Mouse (Mus musculus): ENCODE data around the gene Slc38a4. TPM values are rescaled to one million over a fixed set of nuclear protein-coding genes. Genes with fewer than 3 reads are reported as not detected.

Gene Slc38a4
- total and polyA plus RNA-seq, 2 experiments = 659 to 1,197 TPM

DNA sequence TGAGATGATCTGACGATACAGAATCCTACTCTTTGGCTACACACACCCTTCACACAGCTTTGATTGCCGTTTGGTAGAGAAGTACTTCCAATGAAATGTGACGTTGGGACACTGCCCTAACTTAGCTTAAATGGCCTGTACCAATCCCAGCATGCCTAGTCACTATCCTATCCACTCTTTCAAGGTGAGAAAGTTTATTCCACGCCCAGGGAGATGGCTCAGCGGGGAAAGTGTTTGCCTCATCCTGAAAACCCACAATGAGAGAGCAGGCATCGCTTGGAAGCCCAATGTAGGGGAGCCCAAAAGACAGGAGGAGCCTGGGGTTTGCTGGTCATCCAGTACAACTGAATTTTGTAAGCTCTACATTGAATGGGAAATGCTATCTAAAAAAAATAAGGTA lies 4.8 kb upstream of the Slc38a4 start:
- DNase-seq (ENCODE audit: extremely low read depth, low read depth, low spot score) = no peak
- no peaks in the 10 kb centered on the region for H3K27me3 ChIP-seq (ENCODE audit: control insufficient read depth, insufficient read depth, low read length)
- H3K4me1 ChIP-seq (ENCODE audit: control insufficient read depth, insufficient read depth, low read length) = no peaks in the 10 kb centered on the region
- H3K36me3 ChIP-seq (ENCODE audit: control insufficient read depth, insufficient read depth, low read length) = no peaks in the 10 kb centered on the region
- H3K4me3 ChIP-seq (ENCODE audit: insufficient read depth, low read depth, low read length) = no peak overlapping the region
- 93% methylated on average over 6 of the region's 6 CpGs for WGBS
- TF ChIP-seq POLR2A (IDR thresholded peaks at IDR 0.05; ENCODE audit: extremely low read depth, insufficient read depth, low read length) (no peak), CTCF (IDR thresholded peaks at IDR 0.05; ENCODE audit: low read depth, low read length) (no peak)
- H3K79me2 ChIP-seq (ENCODE audit: control insufficient read depth, insufficient read depth, low read length) = no peaks in the 10 kb centered on the region
- H3K27ac ChIP-seq (replicated peaks; ENCODE audit: insufficient read depth, low read depth, low read length) = no peak overlapping the region
- H3K9ac ChIP-seq (ENCODE audit: low read depth, low read length) = no peak overlapping the region

DNA sequence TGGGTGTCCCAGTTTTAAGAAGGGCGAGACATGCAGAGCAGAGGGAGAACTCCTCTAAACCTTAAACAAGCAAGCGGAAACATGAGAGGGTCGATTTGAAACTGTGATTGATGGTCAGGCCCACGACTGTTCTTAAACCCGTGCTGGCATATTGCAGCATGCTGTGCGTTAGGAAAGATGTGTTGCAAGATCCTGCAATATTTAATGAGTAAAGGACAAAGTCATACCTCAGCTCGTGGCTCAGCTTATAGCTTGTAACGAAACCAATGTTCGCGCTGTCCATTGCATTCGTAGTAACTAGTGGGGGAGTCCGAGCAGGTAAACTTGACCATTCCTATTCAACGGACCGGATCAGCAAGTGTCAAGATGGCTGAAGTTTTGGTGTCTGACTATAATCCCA lies 4.3 kb upstream of the Slc38a4 start:
- H3K27ac ChIP-seq (replicated peaks; ENCODE audit: insufficient read depth, low read depth, low read length) = no peak overlapping the region
- H3K4me3 ChIP-seq (ENCODE audit: insufficient read depth, low read depth, low read length) = no peak overlapping the region
- H3K36me3 ChIP-seq (ENCODE audit: control insufficient read depth, insufficient read depth, low read length) = no peaks in the 10 kb centered on the region
- H3K9ac ChIP-seq (ENCODE audit: low read depth, low read length) = no peak overlapping the region
- H3K4me1 ChIP-seq (ENCODE audit: control insufficient read depth, insufficient read depth, low read length) = no peaks in the 10 kb centered on the region
- no peak for DNase-seq (ENCODE audit: extremely low read depth, low read depth, low spot score)
- H3K79me2 ChIP-seq (ENCODE audit: control insufficient read depth, insufficient read depth, low read length) = no peaks in the 10 kb centered on the region
- no peak for TF ChIP-seq CTCF (IDR thresholded peaks at IDR 0.05; ENCODE audit: low read depth, low read length)
- no peak for TF ChIP-seq POLR2A (IDR thresholded peaks at IDR 0.05; ENCODE audit: extremely low read depth, insufficient read depth, low read length)
- no peaks in the 10 kb centered on the region for H3K27me3 ChIP-seq (ENCODE audit: control insufficient read depth, insufficient read depth, low read length)
- WGBS = 40% methylated on average over 14 of the region's 14 CpGs

GRCm38 (mm10) chr15:97059071-97060041 lies 3.6 kb upstream of the Slc38a4 start:
- H3K4me1 ChIP-seq (ENCODE audit: control insufficient read depth, insufficient read depth, low read length) = no peaks in the 10 kb centered on the region
- 73% methylated on average over 24 of the region's 24 CpGs for WGBS
- no peak overlapping the region for H3K4me3 ChIP-seq (ENCODE audit: insufficient read depth, low read depth, low read length)
- H3K36me3 ChIP-seq (ENCODE audit: control insufficient read depth, insufficient read depth, low read length) = no peaks in the 10 kb centered on the region
- TF ChIP-seq POLR2A (IDR thresholded peaks at IDR 0.05; ENCODE audit: extremely low read depth, insufficient read depth, low read length) (no peak), CTCF (IDR thresholded peaks at IDR 0.05; ENCODE audit: low read depth, low read length) (no peak)
- no peak overlapping the region for H3K9ac ChIP-seq (ENCODE audit: low read depth, low read length)
- H3K27me3 ChIP-seq (ENCODE audit: control insufficient read depth, insufficient read depth, low read length) = no peaks in the 10 kb centered on the region
- H3K79me2 ChIP-seq (ENCODE audit: control insufficient read depth, insufficient read depth, low read length) = no peaks in the 10 kb centered on the region
- DNase-seq (ENCODE audit: extremely low read depth, low read depth, low spot score) = no peak
- no peak overlapping the region for H3K27ac ChIP-seq (replicated peaks; ENCODE audit: insufficient read depth, low read depth, low read length)

GRCm38 (mm10) chr15:97054767-97055489 lies 828 bp downstream of the Slc38a4 start:
- Histone ChIP-seq H3K9ac (ENCODE audit: low read depth, low read length) (peak overlapping the region; percentile 28), H3K27ac (replicated peaks; ENCODE audit: insufficient read depth, low read depth, low read length) (no peak overlapping the region), H3K79me2 (ENCODE audit: control insufficient read depth, insufficient read depth, low read length) (no peaks in the 10 kb centered on the region), H3K27me3 (ENCODE audit: control insufficient read depth, insufficient read depth, low read length) (no peaks in the 10 kb centered on the region), H3K4me1 (ENCODE audit: control insufficient read depth, insufficient read depth, low read length) (peaks cover 2% of the 10 kb centered on the region; the same call in 1 of the 2 replicates), H3K4me3 (ENCODE audit: insufficient read depth, low read depth, low read length) (peak overlapping the region; percentile 55), H3K36me3 (ENCODE audit: control insufficient read depth, insufficient read depth, low read length) (no peaks in the 10 kb centered on the region)
- DNase-seq (ENCODE audit: extremely low read depth, low read depth, low spot score) = no peak
- WGBS = 45% methylated on average over 31 of the region's 31 CpGs
- TF ChIP-seq CTCF (IDR thresholded peaks at IDR 0.05; ENCODE audit: low read depth, low read length) (no peak), POLR2A (IDR thresholded peaks at IDR 0.05; ENCODE audit: extremely low read depth, insufficient read depth, low read length) (no peak)

DNA sequence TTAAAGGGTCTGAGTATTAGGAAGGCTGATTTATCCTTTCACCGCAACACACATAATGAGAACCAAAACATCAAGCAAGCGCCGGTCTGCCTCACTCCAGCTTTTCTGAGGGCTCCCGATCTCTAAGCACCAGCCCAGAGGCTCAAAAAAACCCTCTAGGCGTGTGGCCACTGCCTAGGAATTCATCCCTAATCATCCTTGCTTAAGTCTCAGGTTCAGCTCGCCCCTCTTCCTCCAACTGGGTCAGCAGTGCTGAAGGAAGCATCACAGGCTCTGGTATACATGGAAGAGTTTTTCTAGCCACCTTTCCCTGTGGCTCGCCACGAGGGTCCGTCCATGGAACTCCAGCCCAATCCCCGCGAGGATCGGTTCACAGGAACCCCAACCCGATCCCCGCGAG lies 1.6 kb downstream of the Slc38a4 start:
- peaks cover 3% of the 10 kb centered on the region; the same call in 1 of the 2 replicates for H3K4me1 ChIP-seq (ENCODE audit: control insufficient read depth, insufficient read depth, low read length)
- WGBS = 53% methylated on average over 15 of the region's 15 CpGs
- no peaks in the 10 kb centered on the region for H3K36me3 ChIP-seq (ENCODE audit: control insufficient read depth, insufficient read depth, low read length)
- no peak for DNase-seq (ENCODE audit: extremely low read depth, low read depth, low spot score)
- peaks cover under 1% of the 10 kb centered on the region; the same call in 1 of the 2 replicates for H3K79me2 ChIP-seq (ENCODE audit: control insufficient read depth, insufficient read depth, low read length)
- no peaks in the 10 kb centered on the region for H3K27me3 ChIP-seq (ENCODE audit: control insufficient read depth, insufficient read depth, low read length)
- TF ChIP-seq CTCF (IDR thresholded peaks at IDR 0.05; ENCODE audit: low read depth, low read length) = no peak
- TF ChIP-seq POLR2A (IDR thresholded peaks at IDR 0.05; ENCODE audit: extremely low read depth, insufficient read depth, low read length) = no peak
- H3K9ac ChIP-seq (ENCODE audit: low read depth, low read length) = peak overlapping the region; percentile 28
- peak overlapping the region; percentile 55; the same call in 1 of the 2 replicates for H3K4me3 ChIP-seq (ENCODE audit: insufficient read depth, low read depth, low read length)
- no peak overlapping the region for H3K27ac ChIP-seq (replicated peaks; ENCODE audit: insufficient read depth, low read depth, low read length)
